Mouse (Mus musculus) embryo, embryonic 11.5 days (tissue): Measurements from ENCODE around the gene Cct8.
"Not testable (repeated sequence)": the region's sequence is repeated elsewhere in the genome, so short reads cannot be mapped to it uniquely, and the experiment has no call there.

Experiments
- DNase-seq: peaks from one replicate; pipeline ENCODE4 v3.0.0-alpha.2; 2012; ENCODE audit warnings: low read depth, low spot score

Cct8 gene

DNA sequence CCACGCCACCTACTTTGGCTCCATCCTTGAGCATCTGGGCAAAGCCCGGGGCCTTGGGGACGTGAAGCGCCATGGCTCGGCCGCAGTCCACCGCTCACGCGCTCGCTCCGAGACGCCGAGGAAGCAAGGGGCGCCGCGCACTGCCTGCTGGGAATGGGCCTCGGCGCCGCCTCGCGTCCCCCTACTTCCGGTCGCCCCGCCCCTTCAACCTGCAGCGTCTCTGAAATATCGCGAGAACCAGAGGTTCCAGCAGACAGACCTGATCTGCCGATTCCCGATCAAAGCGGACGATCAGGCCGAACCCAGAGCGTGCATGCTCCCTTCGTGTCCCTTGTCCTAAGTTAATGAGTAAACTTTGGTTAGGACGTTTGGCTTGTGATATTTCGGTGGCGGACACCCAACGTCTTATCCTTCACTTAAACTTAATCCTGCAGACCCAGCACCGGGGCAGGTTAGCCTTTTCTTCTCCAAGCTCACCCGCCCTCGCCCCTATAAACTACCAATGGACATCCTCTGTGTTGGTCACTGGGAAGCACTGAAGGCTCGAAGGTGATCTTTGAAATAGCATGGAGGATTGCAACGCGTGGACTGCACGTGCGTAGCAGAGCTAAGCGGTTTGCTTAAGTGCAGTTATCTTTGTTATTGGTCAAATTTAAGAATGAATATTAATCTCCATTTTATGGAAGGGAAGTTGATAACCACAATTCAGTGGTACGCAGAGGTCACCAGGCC, at the start of gene Cct8:
Gene Cct8 (minus strand): TSS at position 158 of the 732 bp plus-strand sequence.
- peak; percentile 94 for DNase-seq

DNA sequence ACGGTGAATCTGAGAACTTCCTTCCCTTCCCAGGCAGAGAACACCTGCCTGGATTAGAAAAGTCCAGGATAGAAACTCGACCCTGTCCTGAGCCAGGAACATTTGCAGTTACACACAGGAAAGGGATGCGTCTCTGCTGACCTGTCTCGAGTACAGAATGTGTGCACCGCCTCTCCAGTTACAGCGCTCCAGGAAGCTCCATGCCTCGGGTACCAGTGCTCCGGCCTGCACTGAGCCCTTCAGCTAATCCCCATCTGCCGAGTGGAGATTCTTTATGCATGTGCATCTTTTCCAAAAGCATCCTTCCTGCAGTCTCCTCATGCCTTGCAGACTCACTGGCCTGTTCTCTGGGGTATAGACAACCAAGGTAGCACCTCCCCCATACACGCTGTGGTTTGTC, 33.1 kb upstream of the Cct8 start:
- DNase-seq = no peak

DNA sequence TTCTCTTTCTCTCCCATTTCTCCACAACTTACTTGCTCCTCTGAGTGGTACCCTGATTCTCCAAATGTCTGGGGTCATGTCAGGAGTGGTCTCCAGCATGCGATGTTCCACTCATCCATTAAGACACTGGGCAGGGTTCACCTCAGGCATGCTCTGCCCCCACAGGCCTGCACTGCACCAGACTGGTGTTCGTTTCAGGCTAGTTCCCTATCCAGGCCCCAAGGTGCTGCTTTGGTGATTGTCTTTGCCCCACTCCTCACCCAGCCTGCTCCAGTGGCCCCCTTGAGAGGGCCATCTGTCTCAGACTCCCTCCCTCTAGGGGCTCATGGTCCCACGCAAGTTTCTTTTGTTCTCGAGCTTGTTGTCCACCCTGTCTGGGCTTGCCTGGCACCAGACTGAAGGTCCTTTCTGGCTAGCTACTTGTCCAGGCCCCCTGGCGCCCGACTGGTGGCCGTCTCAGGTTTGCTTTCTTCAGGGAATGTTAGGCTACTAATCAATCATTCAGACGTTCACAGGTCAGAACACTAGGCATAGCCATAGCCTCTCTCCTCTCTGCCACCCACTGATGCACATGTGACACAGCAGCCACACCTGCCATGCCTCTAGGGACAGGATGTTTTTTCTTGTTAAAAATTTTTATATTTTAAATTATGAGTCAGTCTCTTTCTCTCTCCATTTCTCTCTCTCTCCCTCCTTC, 32.0 kb upstream of the Cct8 start:
- DNase-seq = no peak

DNA sequence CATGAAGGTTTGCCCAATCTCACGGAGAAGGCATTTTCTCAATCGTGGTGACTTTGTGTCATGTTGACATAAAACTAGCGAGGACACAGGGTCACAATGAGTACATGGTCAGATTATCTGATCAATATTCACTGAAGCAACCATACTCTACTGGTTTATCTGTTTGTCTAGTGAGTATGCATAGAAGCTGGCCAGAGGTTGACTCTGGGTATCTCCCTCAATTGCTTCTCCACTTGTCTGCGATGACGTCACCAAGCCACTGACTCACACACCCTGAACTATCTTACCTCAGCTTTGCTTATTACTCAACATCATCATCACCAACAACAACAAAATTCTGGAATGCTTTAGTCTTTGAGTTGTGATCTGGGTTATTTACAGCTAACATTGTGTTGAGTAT, 28.6 kb upstream of the Cct8 start:
- DNase-seq = no peak

DNA sequence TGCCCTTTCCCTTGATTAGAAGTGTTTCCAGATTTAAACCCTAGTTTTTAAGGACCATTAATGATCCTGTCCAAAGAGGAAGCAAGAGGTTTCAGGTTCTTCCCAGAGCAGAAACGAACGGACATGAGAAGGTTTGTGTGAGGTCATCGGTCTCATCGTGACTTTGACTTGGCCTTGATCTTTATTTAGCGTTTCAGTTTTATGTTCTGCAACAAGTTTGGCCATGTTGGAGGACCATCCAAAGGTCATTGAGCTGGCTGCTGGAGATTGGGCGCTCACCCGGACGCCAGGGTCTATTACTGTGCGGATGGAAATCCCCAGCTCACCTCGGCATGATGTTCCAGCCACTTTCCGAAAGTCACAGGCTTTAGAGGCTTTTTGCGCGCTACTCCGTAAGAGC, 16.7 kb upstream of the Cct8 start:
- no peak for DNase-seq

DNA sequence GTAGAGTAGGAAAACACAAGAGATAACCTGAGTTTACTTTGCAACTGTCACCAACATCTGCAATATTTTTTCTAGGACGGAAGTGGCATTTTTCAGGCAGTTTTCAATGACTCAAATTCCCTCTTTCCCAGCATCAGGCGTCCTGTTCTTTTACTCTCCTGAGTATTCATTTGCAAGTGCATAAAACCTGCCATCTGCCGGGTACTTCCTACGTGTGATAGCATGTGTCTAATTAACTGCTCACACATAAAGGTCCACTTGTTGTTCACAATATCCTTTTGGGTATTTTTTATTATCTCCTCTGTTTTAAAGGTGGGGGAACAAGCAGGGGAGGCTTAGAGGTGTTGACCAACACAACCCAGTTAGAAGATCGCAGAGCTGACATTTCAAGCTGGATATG, 16.0 kb upstream of the Cct8 start:
- DNase-seq = no peak

DNA sequence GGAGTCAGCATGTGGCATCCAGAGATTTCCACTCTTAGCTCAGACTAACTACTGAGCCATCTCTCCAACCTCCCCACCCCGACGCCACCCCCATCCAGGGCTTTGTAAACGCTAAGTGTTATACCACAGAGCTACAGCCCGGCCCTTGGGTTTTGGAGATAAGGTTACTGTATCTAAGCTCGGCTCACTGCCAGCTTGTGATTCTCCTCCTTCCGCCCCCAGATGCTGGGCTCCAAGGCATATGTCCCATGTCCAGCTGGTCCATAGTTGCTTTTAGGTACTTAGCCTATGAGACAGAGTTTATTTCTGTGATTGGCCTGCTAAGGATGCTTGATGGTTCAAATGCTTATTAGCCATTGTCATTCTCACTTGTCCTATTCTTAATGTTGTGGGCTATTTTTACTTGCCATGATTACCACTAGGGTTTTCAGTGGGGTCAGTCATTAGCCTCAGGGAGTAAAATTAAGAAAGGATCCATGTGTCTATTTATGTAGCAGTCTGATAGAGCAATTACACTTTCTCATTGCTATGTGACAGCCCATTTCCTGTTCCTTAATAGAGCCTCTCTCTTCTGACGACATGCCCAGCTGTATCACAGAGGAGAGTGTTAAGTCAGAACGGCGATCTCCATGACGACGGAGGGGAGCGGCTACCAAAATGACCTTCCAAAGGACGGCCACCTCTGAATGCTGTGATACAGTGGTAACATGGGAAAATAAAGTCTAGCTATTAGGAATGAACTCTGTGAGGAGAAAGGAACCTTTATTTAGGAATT, 5.8 kb upstream of the Cct8 start:
- DNase-seq = no peak

DNA sequence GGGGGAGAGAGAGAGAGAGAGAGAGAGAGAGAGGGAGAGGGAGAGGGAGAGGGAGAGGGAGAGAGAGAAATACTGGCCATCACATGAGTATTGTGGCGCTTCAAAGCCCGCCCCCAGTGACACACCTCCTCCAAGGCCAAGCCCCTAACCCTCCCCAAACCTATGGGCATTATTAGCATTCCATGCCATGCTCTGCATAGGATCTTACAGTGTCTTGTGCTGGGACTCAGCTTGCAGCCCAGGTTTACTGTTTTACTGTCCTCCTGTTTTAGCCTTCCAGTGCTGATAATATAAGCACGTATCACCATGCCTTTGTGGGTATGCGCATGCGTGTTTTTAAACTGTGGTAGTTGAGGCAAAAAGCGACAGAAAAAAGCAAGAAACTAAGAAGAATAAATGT, 3.9 kb upstream of the Cct8 start:
- no peak for DNase-seq

DNA sequence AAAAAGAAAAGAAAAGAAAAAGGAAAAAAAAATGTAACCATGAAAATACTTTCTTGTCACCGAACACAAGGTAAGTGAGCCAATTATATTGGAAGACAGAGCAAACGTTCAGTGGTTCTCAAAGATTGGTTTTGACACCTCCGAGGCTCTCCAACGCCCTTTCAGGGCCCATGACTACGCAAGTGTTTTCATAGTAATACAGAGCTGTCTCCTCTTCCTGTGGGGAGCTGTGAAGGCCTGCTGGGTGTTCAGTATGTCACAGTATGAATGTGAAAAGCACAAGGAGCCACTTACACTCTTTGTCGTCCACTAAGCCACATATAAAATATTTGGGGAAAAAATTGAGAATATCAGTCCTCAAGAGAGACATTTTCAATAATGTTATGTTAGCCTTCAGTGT, 1.5 kb upstream of the Cct8 start:
- no peak for DNase-seq

DNA sequence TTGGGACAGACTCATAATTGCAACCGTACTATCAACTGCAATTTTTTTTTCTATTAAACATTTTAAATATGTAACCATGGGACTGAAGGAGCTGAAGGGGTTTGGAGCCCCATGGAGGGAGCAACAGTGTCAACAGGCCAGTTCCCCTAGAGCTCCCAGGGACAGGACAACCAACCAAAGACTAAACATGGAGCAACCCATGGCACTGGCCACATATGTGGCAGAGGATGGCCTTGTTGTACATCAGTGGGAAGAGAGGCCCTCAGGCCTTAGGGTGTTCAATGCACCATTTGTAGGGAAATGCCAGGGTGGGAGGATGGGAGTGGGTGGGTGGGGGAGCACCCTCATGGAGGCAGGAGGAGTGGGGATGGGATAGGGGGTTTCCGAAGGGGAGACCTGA, 1.1 kb upstream of the Cct8 start:
- no peak for DNase-seq

DNA sequence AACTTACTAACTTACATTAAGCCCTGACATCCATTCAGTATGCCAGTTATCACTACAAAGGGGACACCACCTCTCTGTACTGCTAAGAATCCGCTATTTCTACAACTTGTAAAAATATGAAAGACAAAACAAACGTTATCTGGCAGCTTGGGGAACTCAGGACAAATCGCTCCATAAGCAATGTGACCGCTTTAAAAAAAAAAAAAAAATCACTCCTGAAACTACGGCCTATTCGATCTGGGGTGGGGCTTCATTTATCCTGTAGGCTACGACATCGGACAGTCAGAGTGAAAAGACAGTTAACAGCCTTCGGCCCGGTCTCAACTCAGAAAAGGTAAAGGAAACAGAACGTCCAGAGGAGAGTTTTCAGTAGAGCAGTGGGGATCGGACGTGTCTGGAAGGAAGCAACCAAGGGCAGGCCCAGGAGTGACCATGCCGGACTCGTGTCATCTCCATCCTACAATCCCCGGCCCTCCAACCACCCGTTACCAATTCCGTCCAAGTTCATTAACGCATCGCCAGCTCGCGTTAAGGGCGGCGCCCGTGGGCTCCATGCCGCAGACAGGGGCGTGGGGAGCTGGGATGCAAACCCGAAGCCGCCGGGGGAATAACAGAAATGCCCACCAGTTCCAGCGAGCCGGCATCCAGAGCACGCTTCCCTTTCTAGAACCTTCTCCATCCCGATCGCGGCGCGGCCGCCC, 568 bp downstream of the Cct8 start:
- no peak for DNase-seq

DNA sequence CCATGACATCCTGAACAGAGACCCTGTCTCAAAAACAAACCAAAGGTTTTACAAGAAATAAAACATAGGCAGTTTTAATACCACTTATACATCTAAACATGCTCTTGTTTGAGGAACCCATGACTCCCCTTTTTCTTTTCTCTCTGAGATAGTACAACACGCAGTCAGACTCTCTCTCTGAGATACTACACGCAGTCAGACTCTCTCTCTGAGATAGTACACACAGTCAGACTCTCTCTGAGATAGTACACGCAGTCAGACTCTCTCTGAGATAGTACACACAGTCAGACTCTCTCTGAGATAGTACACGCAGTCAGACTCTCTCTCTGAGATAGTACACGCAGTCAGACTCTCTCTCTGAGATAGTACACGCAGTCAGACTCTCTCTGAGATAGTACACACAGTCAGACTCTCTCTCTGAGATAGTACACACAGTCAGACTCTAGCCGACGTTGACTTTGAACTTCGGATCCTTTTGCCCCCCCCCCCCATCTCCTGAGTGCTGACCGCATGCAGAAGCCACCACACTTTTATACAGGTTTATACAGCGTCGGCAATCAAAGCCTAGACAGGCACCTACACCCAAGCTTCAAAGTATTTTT, 3.4 kb downstream of the Cct8 start:
- not testable (repeated sequence) for DNase-seq

DNA sequence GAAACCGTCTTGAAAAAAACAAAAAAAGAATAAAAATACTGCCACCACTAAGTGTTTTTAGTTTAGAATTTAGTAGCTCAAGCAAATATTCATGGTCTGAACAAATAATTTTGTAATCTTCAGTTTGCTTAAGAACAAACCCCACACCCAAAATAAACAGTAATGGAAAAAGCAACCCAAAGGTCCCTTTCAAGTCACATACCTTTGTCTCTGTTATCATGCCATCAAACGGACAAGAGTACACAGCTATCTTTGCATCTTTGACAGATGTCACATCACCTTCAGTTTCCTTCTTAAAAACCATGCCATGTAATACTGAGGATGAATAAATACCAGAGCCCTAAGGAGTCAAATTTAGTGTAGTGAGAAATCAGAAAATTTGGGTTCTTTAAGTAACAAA, 7.1 kb downstream of the Cct8 start:
- no peak for DNase-seq

DNA sequence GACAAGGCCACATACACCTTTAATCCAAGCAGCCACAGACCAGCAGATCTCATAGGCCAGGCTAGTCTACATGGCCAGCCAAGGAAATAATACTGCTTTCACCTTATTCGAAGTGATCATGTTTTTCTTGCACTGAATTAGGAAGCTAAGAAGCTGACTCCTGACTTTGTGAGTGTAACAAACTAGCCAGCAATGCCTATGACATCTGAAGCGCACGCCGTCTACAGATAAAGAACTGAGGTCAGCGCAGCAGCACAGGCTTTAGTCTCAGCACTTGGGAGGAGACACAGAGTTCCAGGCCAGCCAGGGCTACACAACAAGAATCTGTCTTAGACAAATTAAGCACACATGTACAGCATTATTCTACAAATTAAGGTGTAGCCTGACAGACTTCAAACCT, 8.9 kb downstream of the Cct8 start:
- no peak for DNase-seq

DNA sequence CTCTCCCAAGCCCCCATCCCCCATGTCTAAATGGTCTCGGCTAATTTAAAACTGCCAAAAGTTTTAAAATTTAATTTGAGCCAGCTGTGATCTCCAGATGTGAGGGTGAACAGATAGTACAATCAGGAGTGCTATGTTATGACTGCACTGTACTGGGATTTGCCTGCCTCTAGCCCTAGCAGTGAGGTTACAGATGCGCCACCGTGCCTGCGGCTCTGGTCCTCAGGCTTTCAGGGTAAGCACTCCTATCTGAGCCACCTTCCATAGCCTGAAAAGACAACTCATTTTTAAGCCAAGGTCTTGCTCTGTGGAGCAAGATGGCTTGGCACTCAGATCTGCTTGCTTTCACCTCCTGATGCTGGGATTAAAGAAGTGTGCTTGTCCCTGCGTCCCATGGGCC, 11.3 kb downstream of the Cct8 start:
- no peak for DNase-seq

DNA sequence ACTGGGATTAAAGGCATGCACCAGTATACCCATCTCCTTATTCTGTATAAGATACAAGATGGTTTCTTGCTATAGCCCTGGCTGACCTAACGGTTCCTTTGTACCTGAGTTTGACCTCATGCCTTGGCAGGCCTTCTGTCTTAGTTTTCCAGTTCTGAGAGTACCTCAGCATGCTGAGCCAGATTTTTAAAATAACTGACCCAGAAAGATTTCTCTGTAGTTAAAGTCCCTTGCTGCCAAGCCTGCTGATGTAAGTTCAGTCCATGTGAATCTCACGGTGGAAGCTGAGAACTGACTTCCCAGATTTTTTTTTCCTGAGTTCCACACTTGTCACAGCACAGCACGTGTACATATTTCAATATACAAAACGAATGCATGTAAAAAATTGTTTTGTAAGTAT, 25.1 kb downstream of the Cct8 start:
- no peak for DNase-seq

DNA sequence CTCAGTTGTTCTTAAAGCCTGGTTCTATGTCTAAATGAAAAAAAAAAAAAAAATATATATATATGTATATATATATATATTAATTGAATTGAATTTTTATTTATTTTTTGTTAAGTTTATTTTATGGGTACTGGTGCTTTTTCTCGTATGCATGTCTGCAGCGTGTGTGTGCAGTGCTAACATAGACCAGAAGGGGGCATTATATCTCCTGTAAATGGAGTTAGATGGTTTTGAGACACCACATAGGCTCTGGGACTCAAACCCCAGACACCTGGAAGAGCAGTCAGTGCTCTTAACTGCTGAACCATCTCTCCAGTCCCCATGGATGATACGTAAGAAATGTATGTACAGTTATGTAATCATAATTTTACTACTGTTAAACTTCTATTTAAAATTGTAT, 36.9 kb downstream of the Cct8 start:
- no peak for DNase-seq

DNA sequence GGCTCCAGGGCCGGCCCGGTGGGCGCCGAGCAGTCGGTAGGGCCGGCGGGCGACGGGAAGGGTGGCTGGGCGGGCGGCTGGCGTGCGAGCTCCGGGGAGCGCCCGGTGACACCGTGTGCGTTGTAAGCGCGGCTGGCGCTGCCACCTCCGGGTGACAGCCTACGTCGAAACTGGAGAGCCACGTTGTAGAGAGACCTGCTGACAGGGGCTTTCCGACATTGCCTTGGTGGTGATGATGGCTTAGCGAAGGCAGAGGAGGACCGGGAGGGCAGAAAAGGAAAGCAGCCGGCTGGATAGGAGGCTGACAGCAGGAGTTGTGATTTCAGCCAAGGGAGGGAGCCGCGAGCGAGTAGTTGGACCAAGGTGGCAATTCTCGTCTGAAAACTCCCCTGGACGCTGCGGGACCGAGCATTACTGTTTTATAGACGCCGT, 40.5 kb downstream of the Cct8 start:
- DNase-seq = no peak

DNA sequence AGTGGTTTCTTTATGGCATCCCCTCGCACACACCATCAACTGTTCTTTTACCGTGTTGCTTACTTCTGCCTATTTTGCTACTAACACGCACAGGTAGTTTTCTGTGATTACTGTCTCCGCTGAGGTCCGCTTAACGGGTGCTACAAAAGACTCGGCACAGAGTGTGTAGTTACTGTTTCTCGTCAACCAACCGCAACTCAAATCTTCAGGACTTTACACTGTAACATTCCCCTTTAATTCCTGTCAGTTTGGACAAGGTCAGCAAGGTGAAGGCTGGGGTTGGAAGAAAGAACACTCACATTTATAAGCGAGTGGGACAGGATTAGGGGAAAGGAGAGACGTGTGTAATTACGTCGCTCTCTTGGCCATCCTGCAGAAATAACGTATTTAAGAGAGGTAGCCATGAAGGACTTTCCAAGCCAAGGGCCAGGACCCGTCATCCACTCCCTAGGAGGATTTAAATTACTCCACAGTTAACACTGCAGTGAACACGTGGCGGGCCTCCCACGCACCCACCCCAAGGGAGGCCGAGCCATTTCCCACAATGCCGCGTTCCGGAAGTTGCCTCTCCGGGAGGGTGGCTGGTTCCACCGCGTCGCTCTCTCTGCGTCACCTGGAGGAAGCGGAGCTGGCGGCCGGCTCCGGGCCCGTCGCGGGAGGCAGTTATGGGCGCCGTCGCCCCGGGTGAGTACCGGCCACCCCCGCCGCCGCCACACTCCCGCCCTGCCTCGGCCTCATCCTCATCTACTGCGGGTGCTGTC, 41.1 kb downstream of the Cct8 start, which contains the start of gene Usp16:
Gene Usp16 (plus strand): TSS at position 285 of the 761 bp plus-strand sequence.
- peak; percentile 77 for DNase-seq

DNA sequence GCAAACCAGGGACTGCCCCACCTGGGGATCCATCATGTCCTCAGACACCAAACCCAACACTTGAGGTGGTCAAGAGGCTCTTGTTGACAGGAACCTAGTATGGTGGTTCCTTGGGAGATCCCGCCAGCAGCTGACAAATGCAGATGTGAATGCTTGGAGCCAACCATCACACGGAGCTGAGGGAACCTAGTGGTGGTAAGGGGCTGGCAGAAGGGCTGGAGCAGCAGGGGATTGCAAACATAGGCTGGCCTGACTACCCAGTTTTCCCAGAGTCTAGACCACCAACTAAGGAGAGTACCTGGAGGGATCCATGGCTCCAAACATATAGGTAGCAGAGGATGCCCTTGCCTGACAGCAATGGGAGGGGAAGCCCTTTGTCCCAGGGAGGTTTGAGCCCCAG, 42.4 kb downstream of the Cct8 start:
- DNase-seq = no peak

DNA sequence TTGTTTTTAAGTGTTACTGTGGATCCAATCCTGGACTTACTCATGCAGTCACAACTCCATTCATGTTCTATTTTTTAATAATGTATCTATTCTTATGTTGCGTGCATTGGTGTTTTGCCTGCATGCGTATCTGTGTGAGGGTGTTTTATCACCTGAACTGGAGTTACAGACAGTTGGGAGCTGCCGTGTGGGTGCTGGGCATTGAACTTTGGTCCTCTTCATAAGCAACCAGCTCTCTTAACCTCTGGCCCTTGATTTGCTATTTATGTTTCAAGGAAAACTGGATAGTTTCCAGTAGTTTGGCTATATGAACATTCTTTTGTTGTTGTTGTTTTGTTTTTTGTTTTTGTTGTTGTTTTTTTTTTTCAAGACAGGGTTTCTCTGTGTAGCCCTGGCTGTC, 50.1 kb downstream of the Cct8 start:
- no peak for DNase-seq
